ENCODE assay signal across 29 mouse cellular contexts in genomic region chr10:95867596-95867995, GRCm38 (mm10). TPM values are rescaled to one million over a fixed set of nuclear protein-coding genes. Genes with fewer than 3 reads are reported as not detected.
A peak's percentile ranks its signal among the peaks of the same experiment; 100 is the strongest.
DNase-seq lines count a peak whose midpoint lies in the region; ATAC-seq and TF ChIP-seq lines count a peak whose summit lies in the region.
"Had no signal": no experiment of that assay in that cellular context is flagged by ENCODE, and none has a peak within 500 bp of the region (broad histone marks: within the 10 kb centered on the region; RNA-seq: fewer than 3 reads in every experiment).

No protein-coding gene starts in this region.

- H3K4me1 ChIP-seq in bone marrow macrophage, adult 2 months (ENCODE audit: control insufficient read depth, insufficient read depth, low read length): peaks cover 9% of the 10 kb centered on the region
- H3K4me1 ChIP-seq: embryonic facial prominence, embryonic 15.5 days; forebrain, embryonic 12.5 days had no signal

- TF ChIP-seq CTCF in bone marrow macrophage, adult 2 months (IDR thresholded peaks at IDR 0.05; ENCODE audit: low read depth, low read length): no peak

- no peak overlapping the region for H3K4me3 ChIP-seq in bone marrow macrophage, adult 2 months (ENCODE audit: insufficient read depth, low read length)
- H3K4me3 ChIP-seq: embryonic facial prominence, embryonic 13.5 days; embryonic facial prominence, embryonic 15.5 days; erythroblast, embryonic 14.5 days; forebrain, embryonic 10.5 days; forebrain, embryonic 12.5 days had no signal

- H3K27ac ChIP-seq in bone marrow macrophage, adult 2 months (ENCODE audit: insufficient read depth, low read depth, low read length): 0 out of 2 replicates have a peak overlapping the region, but pooled peaks have one; percentile 35
- H3K27ac ChIP-seq: embryonic facial prominence, embryonic 13.5 days; embryonic facial prominence, embryonic 15.5 days; forebrain, embryonic 10.5 days; forebrain, embryonic 12.5 days had no signal

- peak; percentile 78 for DNase-seq in adipocyte (ENCODE audit: low spot score)
- no peak for DNase-seq in kidney, postnatal 25 days
- DNase-seq in cerebellum, postnatal 36 days: no peak
- DNase-seq: adrenal gland, adult 2 months; adrenal gland, postnatal 10 days; adrenal gland, postnatal 25 days; cerebellum, adult 11-12 months; cerebellum, adult 2 months; cerebellum, adult 9-10 months; cerebellum, postnatal 10 days; cerebellum, postnatal 25 days; embryo, embryonic 11 days had no signal

- no peak for TF ChIP-seq POLR2A in bone marrow macrophage, adult 2 months (IDR thresholded peaks at IDR 0.05; ENCODE audit: borderline replicate concordance, low read depth, low read length)

- peak; percentile 75 for ATAC-seq in megakaryocyte, adult 5-6 weeks (ENCODE audit: poor library complexity, severe bottlenecking)
- no peak for ATAC-seq in CD4-positive, CD25-positive, alpha-beta regulatory T cell, adult 4 months
- ATAC-seq: activated CD4-positive, CD25-positive, alpha-beta regulatory T cell, adult 4 months; forebrain, embryonic 14.5 days; forebrain, embryonic 16.5 days; Patski had no signal

RNA-seq across cellular contexts. Expression of gene Gm33543, which starts 24.9 kb away (rescaled TPM):
- not detected in 2 replicates for polyA plus RNA-seq in bone marrow macrophage, adult 2 months (2012; ENCODE audit: insufficient read depth, insufficient read length, missing spikeins)
- not detected in 2 replicates for total RNA-seq in megakaryocyte, adult 5-6 weeks (2015)
- not detected in 2 replicates for total RNA-seq in megakaryocyte, adult 5-6 weeks (2017)
- not detected for polyA plus RNA-seq in CD4-positive, CD25-positive, alpha-beta regulatory T cell, adult 4 months (2017; shearing (Covaris generic))
- total RNA-seq: adrenal gland, adult 2 months; adrenal gland, postnatal 25 days; CH12.LX; common myeloid progenitor, adult 5-6 weeks had no signal
- polyA plus RNA-seq: activated CD4-positive, CD25-positive, alpha-beta regulatory T cell, adult 4 months; adrenal gland, adult 2 months; C2C12; cerebellum, adult 2 months; embryonic facial prominence, embryonic 11.5 days; embryonic facial prominence, embryonic 13.5 days; erythroblast, embryonic 14.5 days; forebrain, embryonic 10.5 days; forebrain, embryonic 12.5 days; forebrain, embryonic 14.5 days; forebrain, embryonic 16.5 days; G1E; Patski had no signal
